Mouse (Mus musculus) cerebellum, adult 2 months (tissue): Measurements from ENCODE around the gene Tanc1.

Source experiments
- CTCF ChIP-seq: fragments of 200-500 bp; IDR thresholded peaks from 2 replicates; pipeline ENCODE4 v1.5.1; 2011; ENCODE audit warnings: low read depth, mild to moderate bottlenecking, control low read depth, low read length, moderate library complexity, borderline replicate concordance; ENCODE audit not compliant: insufficient read depth
- POLR2A ChIP-seq: fragments of 200-500 bp; IDR thresholded peaks from 2 replicates; pipeline ENCODE4 v1.6.1; 2011; ENCODE audit warnings: low read length, control low read depth, borderline replicate concordance; ENCODE audit not compliant: insufficient read depth

- no peak for TF ChIP-seq POLR2A
- TF ChIP-seq CTCF, result no peak
Observed at GRCm38 (mm10) chr2:59697722-59698634, 86.1 kb downstream of the Tanc1 start.
